Mouse (Mus musculus) liver, embryonic 15.5 days (tissue): Measurements from ENCODE around the gene Gm5678. TPM values are rescaled to one million over a fixed set of nuclear protein-coding genes. Genes with fewer than 3 reads are reported as not detected.
A peak's percentile ranks its signal among the peaks of the same experiment; 100 is the strongest.

Experiments used
- ATAC-seq: fragments of 200-750 bp; cut with Nextera tagmentation; 2 replicates; pipeline ENCODE4 v1.8.0; 2017; ENCODE audit warnings: moderate number of reproducible peaks, mild to moderate bottlenecking, moderate library complexity; ENCODE audit not compliant: insufficient read depth
- H3K27ac ChIP-seq: fragments of 300-500 bp; sonication (generic); replicated peaks from 2 replicates; pipeline ENCODE4 v1.5.1; 2015; ENCODE audit warnings: mild to moderate bottlenecking, inconsistent platforms
- H3K27me3 ChIP-seq: fragments of 300-500 bp; sonication (generic); 2 replicates; pipeline ENCODE4 v1.6.1; 2015; ENCODE audit warnings: mild to moderate bottlenecking, inconsistent platforms
- H3K36me3 ChIP-seq: fragments of 300-500 bp; sonication (generic); replicated peaks from 2 replicates; pipeline ENCODE4 v1.6.1; 2015; ENCODE audit warnings: moderate library complexity, mild to moderate bottlenecking, inconsistent platforms
- H3K4me1 ChIP-seq: fragments of 300-500 bp; sonication (generic); replicated peaks from 2 replicates; pipeline ENCODE4 v1.6.1; 2015; ENCODE audit warnings: inconsistent platforms
- H3K4me2 ChIP-seq: fragments of 300-500 bp; sonication (generic); 2 replicates; pipeline ENCODE4 v1.6.1; 2015; ENCODE audit warnings: moderate library complexity, mild to moderate bottlenecking, inconsistent platforms
- H3K4me3 ChIP-seq: fragments of 300-500 bp; sonication (generic); replicated peaks from 2 replicates; pipeline ENCODE4 v1.5.1; 2015; ENCODE audit warnings: mild to moderate bottlenecking, inconsistent platforms
- H3K9ac ChIP-seq: fragments of 300-500 bp; sonication (generic); 2 replicates; pipeline ENCODE4 v1.6.1; 2015; ENCODE audit warnings: moderate library complexity, mild to moderate bottlenecking, inconsistent platforms
- H3K9me3 ChIP-seq: fragments of 300-500 bp; sonication (generic); replicated peaks from 2 replicates; pipeline ENCODE4 v1.6.1; 2016; ENCODE audit warnings: inconsistent platforms
- WGBS: fragments of 180-500 bp; shearing (Covaris S2); methylation state at CpG from one replicate; pipeline ENCODE4 v1.1.7; 2015; ENCODE audit warnings: mixed read lengths; ENCODE audit not compliant: insufficient replicate concordance; 5-methylcytosine and 5-hydroxymethylcytosine counted together
- polyA plus RNA-seq: library from polyadenylated mRNA; unstranded; fragments of >200 nt; fragmentation: Nextera tagmentation; extraction: Ambion mirVana; gene quantifications from 2 replicates; pipeline ENCODE4 v1.2.1, GENCODE M21; 2015

Gene Gm5678
- polyA plus RNA-seq, 1 experiment from 2014 or later, result not detected

- no peak for ATAC-seq
- Histone ChIP-seq H3K27me3 (no peaks in the 10 kb centered on the region), H3K27ac (no peak overlapping the region), H3K4me1 (peaks cover 3% of the 10 kb centered on the region; the same call in 1 of the 2 replicates), H3K4me3 (no peak overlapping the region), H3K36me3 (peaks cover 18% of the 10 kb centered on the region; the same call in 1 of the 2 replicates), H3K9ac (no peak overlapping the region), H3K4me2 (no peak overlapping the region), H3K9me3 (no peaks in the 10 kb centered on the region)
- 67% methylated on average over 8 of the region's 8 CpGs for WGBS
These were observed 34.5 kb upstream of the Gm5678 start for GRCm38 (mm10) chr16:93593406-93593805.

- no peaks in the 10 kb centered on the region for H3K27me3 ChIP-seq
- no peak overlapping the region for H3K4me2 ChIP-seq
- ATAC-seq, result no peak
- peaks cover 24% of the 10 kb centered on the region; the same call in 1 of the 2 replicates for H3K36me3 ChIP-seq
- 81% methylated on average over 10 of the region's 10 CpGs for WGBS
- no peak overlapping the region for H3K9ac ChIP-seq
- no peaks in the 10 kb centered on the region for H3K9me3 ChIP-seq
- H3K4me1 ChIP-seq, result peaks cover 14% of the 10 kb centered on the region
- no peak overlapping the region for H3K4me3 ChIP-seq
- H3K27ac ChIP-seq, result no peak overlapping the region
These were observed 33.4 kb upstream of the Gm5678 start for GRCm38 (mm10) chr16:93594448-93594847.

DNA sequence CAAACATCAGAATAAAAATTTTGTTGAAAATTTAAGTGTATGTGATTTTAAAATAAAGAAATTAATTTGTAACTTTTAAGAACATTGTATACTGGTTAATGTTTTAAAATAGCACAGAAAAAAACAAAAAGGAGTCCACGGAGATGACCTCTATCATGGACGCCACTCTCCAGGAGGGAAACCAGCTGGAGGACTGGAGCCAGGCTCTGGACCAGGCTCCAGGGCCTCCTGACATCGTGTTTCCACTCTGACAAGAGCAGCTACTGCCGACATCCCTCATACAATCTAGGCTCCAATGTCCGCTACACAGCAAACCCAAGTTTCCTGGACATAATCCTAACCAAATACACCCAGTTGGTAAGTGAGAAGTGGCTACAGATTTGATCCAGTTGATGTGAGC lies 32.1 kb upstream of the Gm5678 start:
- H3K27ac ChIP-seq, result no peak overlapping the region
- no peak for ATAC-seq
- WGBS, result 77% methylated on average over 5 of the region's 5 CpGs

GRCm38 (mm10) chr16:93596807-93597206 lies 31.1 kb upstream of the Gm5678 start:
- H3K36me3 ChIP-seq, result peaks cover 24% of the 10 kb centered on the region; the same call in 1 of the 2 replicates
- H3K27me3 ChIP-seq, result no peaks in the 10 kb centered on the region
- 79% methylated on average over 7 of the region's 7 CpGs for WGBS
- no peaks in the 10 kb centered on the region for H3K9me3 ChIP-seq
- no peak overlapping the region for H3K4me3 ChIP-seq
- peaks cover 20% of the 10 kb centered on the region for H3K4me1 ChIP-seq
- H3K9ac ChIP-seq, result no peak overlapping the region
- no peak overlapping the region for H3K4me2 ChIP-seq
- no peak overlapping the region for H3K27ac ChIP-seq
- no peak for ATAC-seq

More for the DNA sequence above, 32.1 kb upstream of the Gm5678 start:
- peaks cover 20% of the 10 kb centered on the region for H3K4me1 ChIP-seq
- H3K4me2 ChIP-seq, result no peak overlapping the region
- H3K27me3 ChIP-seq, result no peaks in the 10 kb centered on the region
- no peak overlapping the region for H3K4me3 ChIP-seq
- no peaks in the 10 kb centered on the region for H3K9me3 ChIP-seq
- no peak overlapping the region for H3K9ac ChIP-seq
- peaks cover 24% of the 10 kb centered on the region; the same call in 1 of the 2 replicates for H3K36me3 ChIP-seq

- H3K27me3 ChIP-seq, result no peaks in the 10 kb centered on the region
- no peak overlapping the region for H3K4me3 ChIP-seq
- 83% methylated on average over 9 of the region's 9 CpGs for WGBS
- ATAC-seq, result no peak
- H3K36me3 ChIP-seq, result peaks cover 24% of the 10 kb centered on the region; the same call in 1 of the 2 replicates
- H3K27ac ChIP-seq, result no peak overlapping the region
- H3K4me2 ChIP-seq, result no peak overlapping the region
- no peaks in the 10 kb centered on the region for H3K9me3 ChIP-seq
- H3K4me1 ChIP-seq, result peaks cover 20% of the 10 kb centered on the region
- H3K9ac ChIP-seq, result no peak overlapping the region
These were observed 30.3 kb upstream of the Gm5678 start for GRCm38 (mm10) chr16:93597551-93597950.

DNA sequence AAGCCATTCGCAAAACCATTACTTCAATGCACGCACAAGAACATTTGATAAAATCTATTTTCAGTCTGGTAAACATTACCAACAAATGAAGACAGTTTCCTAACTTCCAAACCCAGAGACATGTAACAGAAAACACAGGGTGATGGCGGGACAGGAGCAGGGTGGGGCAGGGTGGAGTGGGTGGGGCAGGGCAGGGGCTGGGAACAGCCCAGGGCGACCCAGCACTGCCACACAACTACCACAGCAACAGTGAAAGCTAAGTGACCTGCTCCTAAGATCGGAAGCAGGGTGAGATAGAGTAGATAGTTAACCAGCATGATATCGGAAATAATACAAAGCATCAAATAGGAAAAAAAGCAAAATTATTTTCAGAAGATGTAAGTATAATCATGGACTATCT lies 28.4 kb upstream of the Gm5678 start:
- peak; percentile 47 for ATAC-seq
- Histone ChIP-seq H3K36me3 (peaks cover 15% of the 10 kb centered on the region; the same call in 1 of the 2 replicates), H3K4me1 (peaks cover 29% of the 10 kb centered on the region), H3K4me2 (peak overlapping the region; percentile 50), H3K27me3 (no peaks in the 10 kb centered on the region), H3K4me3 (no peak overlapping the region), H3K9me3 (no peaks in the 10 kb centered on the region), H3K9ac (no peak overlapping the region), H3K27ac (no peak overlapping the region; the same call in 1 of the 2 replicates)
- WGBS, result 43% methylated on average over 6 of the region's 6 CpGs

GRCm38 (mm10) chr16:93603439-93604212 lies 24.3 kb upstream of the Gm5678 start, which contains the start of gene Setd4:
Gene Setd4 (minus strand): TSS chr16:93604063.
- ATAC-seq, result peak; percentile 83
- Histone ChIP-seq H3K27me3 (peaks cover 12% of the 10 kb centered on the region), H3K27ac (peak within 1 kb of the TSS; percentile 86), H3K9ac (peak within 1 kb of the TSS; percentile 82), H3K4me2 (peak within 1 kb of the TSS; percentile 97), H3K36me3 (peaks cover 4% of the 10 kb centered on the region; the same call in 1 of the 2 replicates), H3K9me3 (no peaks in the 10 kb centered on the region), H3K4me3 (peak within 1 kb of the TSS; percentile 85), H3K4me1 (peaks cover 44% of the 10 kb centered on the region)
- WGBS, result 1% methylated on average over 55 of the region's 55 CpGs

DNA sequence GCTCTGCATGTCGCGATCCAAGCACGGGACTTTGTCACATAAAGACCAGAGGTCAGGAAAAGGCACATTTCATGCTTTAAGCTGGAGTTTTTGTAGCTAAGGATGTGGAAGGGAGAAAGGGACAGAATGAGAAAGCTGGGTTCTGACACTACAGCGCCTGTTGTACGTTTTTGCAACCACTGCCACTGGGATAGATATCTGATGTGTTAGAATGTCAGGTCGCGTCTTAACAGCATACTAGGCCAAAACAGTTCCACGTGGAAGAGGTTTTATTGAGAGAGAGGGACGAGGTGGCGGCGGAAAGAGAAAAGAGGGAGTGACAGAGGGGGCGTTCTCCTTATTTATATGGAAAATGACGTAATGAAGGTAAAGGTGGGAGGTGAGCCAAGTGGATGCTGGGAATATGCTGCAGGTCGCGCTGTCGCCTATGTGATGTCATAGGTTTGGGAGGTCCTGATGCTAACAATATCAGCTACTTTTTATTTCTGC lies 23.4 kb upstream of the Gm5678 start:
- Histone ChIP-seq H3K27ac (peak overlapping the region; percentile 86), H3K36me3 (no peaks in the 10 kb centered on the region), H3K9ac (peak overlapping the region; percentile 82), H3K27me3 (peaks cover 12% of the 10 kb centered on the region), H3K9me3 (no peaks in the 10 kb centered on the region), H3K4me2 (peak overlapping the region; percentile 97), H3K4me1 (peaks cover 40% of the 10 kb centered on the region), H3K4me3 (peak overlapping the region; percentile 85)
- 15% methylated on average over 16 of the region's 16 CpGs for whole genome bisulfite sequencing
- no peak for ATAC-seq

DNA sequence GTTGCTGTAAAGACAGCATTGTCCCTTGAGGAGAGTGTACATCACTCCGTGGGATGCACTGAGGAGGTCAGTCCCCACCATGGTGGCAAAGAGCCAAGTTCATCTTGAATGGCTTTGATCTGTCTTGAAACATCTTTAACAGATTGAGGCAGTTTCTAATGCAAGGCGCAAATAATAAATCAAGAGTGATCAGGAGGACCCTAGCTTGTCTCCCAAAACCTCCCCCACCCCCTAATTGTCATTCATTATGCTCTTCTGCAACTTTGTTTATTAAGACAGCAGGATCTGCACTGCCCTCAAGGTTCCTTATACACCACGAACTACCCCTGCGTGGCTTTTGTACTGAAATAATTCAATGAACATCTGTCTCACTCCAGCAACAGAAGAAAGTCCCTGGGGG lies 22.3 kb upstream of the Gm5678 start, which contains the start of gene Cbr1:
Cbr1 (plus strand) TSS at position 301 of the 400 bp plus-strand sequence.
- H3K9me3 ChIP-seq, result no peaks in the 10 kb centered on the region
- peak within 1 kb of the TSS; percentile 85 for H3K4me3 ChIP-seq
- 66% methylated on average over 4 of the region's 4 CpGs for WGBS
- H3K9ac ChIP-seq, result peak within 1 kb of the TSS; percentile 82; the same call in 1 of the 2 replicates
- H3K36me3 ChIP-seq, result no peaks in the 10 kb centered on the region
- peaks cover 12% of the 10 kb centered on the region for H3K27me3 ChIP-seq
- no peak for ATAC-seq
- no peak within 1 kb of the TSS for H3K27ac ChIP-seq
- H3K4me1 ChIP-seq, result peaks cover 35% of the 10 kb centered on the region
- peak within 1 kb of the TSS; percentile 97 for H3K4me2 ChIP-seq

DNA sequence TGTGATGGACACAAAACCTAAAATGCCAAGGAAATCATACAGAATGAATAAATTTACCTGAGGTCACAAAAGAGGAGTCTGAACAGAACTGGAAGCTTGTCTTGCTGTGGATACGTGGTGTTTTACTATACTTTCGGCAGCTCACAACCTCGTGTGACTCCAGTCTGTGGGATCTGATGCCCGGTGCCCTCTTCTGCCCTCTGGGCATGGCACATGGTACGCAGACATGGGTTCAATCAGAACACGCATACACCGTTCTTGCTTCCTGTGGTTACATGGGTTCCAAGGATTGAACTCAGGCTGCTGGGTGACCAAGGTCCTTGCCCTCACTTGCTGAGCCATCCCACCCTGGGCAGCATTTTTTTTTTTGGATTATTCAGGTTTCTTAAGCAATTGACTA lies 21.8 kb upstream of the Gm5678 start:
- WGBS, result 74% methylated on average over 7 of the region's 7 CpGs
- no peaks in the 10 kb centered on the region for H3K36me3 ChIP-seq
- H3K9me3 ChIP-seq, result no peaks in the 10 kb centered on the region
- no peak overlapping the region for H3K9ac ChIP-seq
- H3K4me2 ChIP-seq, result no peak overlapping the region
- ATAC-seq, result no peak
- H3K27me3 ChIP-seq, result peaks cover 12% of the 10 kb centered on the region
- peaks cover 35% of the 10 kb centered on the region for H3K4me1 ChIP-seq
- H3K27ac ChIP-seq, result no peak overlapping the region
- no peak overlapping the region for H3K4me3 ChIP-seq

DNA sequence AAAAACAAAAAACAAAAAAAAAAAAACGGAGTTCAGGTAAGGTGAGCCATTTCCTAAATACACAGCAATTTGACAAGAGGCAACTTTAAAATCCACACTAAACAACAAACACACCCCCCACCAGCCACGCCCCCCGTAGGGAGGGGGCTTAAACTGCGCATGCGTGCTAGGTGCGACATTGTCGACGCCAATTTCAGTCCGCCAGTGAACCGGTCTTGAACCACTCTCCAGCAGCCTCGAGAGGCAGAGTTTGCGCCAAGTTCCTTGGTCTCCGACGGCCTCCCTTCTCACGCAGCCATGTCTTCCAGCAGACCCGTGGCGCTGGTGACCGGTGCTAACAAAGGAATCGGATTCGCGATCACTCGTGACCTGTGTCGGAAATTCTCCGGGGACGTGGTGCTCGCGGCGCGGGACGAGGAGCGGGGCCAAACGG lies 20.2 kb upstream of the Gm5678 start:
- H3K4me1 ChIP-seq, result peaks cover 34% of the 10 kb centered on the region
- H3K27ac ChIP-seq, result no peak overlapping the region
- H3K4me2 ChIP-seq, result peak overlapping the region; percentile 92
- peak; percentile 17; the same call in 1 of the 2 replicates for ATAC-seq
- peak overlapping the region; percentile 63 for H3K4me3 ChIP-seq
- WGBS, result under 1% methylated on average over 32 of the region's 32 CpGs
- H3K36me3 ChIP-seq, result no peaks in the 10 kb centered on the region
- H3K9ac ChIP-seq, result peak overlapping the region; percentile 63
- no peaks in the 10 kb centered on the region for H3K9me3 ChIP-seq
- peaks cover 12% of the 10 kb centered on the region for H3K27me3 ChIP-seq
